Mouse (Mus musculus) heart, embryonic 14.5 days (tissue): ENCODE data around the gene Mrps2. TPM values are rescaled to one million over a fixed set of nuclear protein-coding genes. Genes with fewer than 3 reads are reported as not detected.
"Not testable (repeated sequence)": the region's sequence is repeated elsewhere in the genome, so short reads cannot be mapped to it uniquely, and the experiment has no call there.

Source experiments
- ATAC-seq: fragments of 200-750 bp; cut with Nextera tagmentation; 2 replicates; pipeline ENCODE4 v1.8.0; 2017; ENCODE audit warnings: low read depth, moderate TSS enrichment; ENCODE audit not compliant: insufficient number of reproducible peaks, insufficient read depth, low FRiP score
- H3K27ac ChIP-seq, 2 experiments: fragments of 200-500 bp in 1 of 2; fragments of 300-500 bp in 1 of 2; sonication (generic) in 1 of 2; replicated peaks in 1 of 2; 2 replicates each; pipeline ENCODE4 v1.5.1; 2012 to 2014; ENCODE audit warnings: low read depth in 2 of 2, low read length in 2 of 2, control low read depth in 1 of 2, mild to moderate bottlenecking in 1 of 2, mixed read lengths in 1 of 2; ENCODE audit not compliant: control insufficient read depth in 1 of 2, insufficient read depth in 1 of 2
- H3K27me3 ChIP-seq: fragments of 300-500 bp; sonication (generic); 2 replicates; pipeline ENCODE4 v1.6.1; 2014; ENCODE audit warnings: mild to moderate bottlenecking, low read length, control low read depth; ENCODE audit not compliant: control insufficient read depth, insufficient read depth
- H3K36me3 ChIP-seq: fragments of 300-500 bp; sonication (generic); 2 replicates; pipeline ENCODE4 v1.6.1; 2014; ENCODE audit warnings: mild to moderate bottlenecking, control low read depth, low read length, mixed read lengths; ENCODE audit not compliant: control insufficient read depth, insufficient read depth
- H3K4me1 ChIP-seq, 2 experiments: fragments of 200-500 bp in 1 of 2; fragments of 300-500 bp in 1 of 2; sonication (generic) in 1 of 2; 2 replicates each; pipeline ENCODE4 v1.6.1; 2012 to 2014; ENCODE audit warnings: low read length in 2 of 2, control low read depth in 1 of 2, mixed read lengths in 1 of 2; ENCODE audit not compliant: control insufficient read depth in 2 of 2, insufficient read depth in 2 of 2
- H3K4me2 ChIP-seq: fragments of 300-500 bp; sonication (generic); 2 replicates; pipeline ENCODE4 v1.6.1; 2014; ENCODE audit warnings: mild to moderate bottlenecking, low read length
- H3K4me3 ChIP-seq, 2 experiments: fragments of 200-500 bp in 1 of 2; fragments of 300-500 bp in 1 of 2; sonication (generic) in 1 of 2; 2 replicates each; pipeline ENCODE4 v1.5.1; 2012 to 2014; ENCODE audit warnings: low read length in 2 of 2, mild to moderate bottlenecking in 2 of 2, control low read depth in 1 of 2, low read depth in 1 of 2, moderate library complexity in 1 of 2; ENCODE audit not compliant: control insufficient read depth in 1 of 2, insufficient read depth in 1 of 2
- H3K9ac ChIP-seq: fragments of 300-500 bp; sonication (generic); 2 replicates; pipeline ENCODE4 v1.6.1; 2014; ENCODE audit warnings: mild to moderate bottlenecking, low read length
- H3K9me3 ChIP-seq: fragments of 300-500 bp; sonication (generic); 2 replicates; pipeline ENCODE4 v1.6.1; 2016; ENCODE audit warnings: low read length, control low read depth; ENCODE audit not compliant: control insufficient read depth
- WGBS: fragments of 180-500 bp; shearing (Covaris S2); extraction: QIAGEN DNeasy Blood & Tissue Kit; methylation state at CpG from one replicate; pipeline ENCODE4 v1.1.7; 2014; 5-methylcytosine and 5-hydroxymethylcytosine counted together
- polyA plus RNA-seq: library from polyadenylated mRNA; unstranded; fragments of >200 nt; fragmentation: Nextera tagmentation; extraction: Ambion mirVana; gene quantifications from 2 replicates; pipeline ENCODE4 v1.2.1, GENCODE M21; 2014

The Mrps2 gene
- polyA plus RNA-seq, 1 experiment from 2014 or later: 47.9 TPM

GRCm38 (mm10) chr2:28496671-28497070 is 28.8 kb downstream of the Mrps2 start, which contains the start of gene Gbgt1:
TSS of gene Gbgt1 (plus strand) at chr2:28496891.
- no peak within 1 kb of the TSS for H3K27ac ChIP-seq
- WGBS: 73% methylated on average over 5 of the region's 5 CpGs
- no peak for ATAC-seq
- H3K9ac ChIP-seq: no peak within 1 kb of the TSS
- no peak within 1 kb of the TSS for H3K4me2 ChIP-seq
- no peak within 1 kb of the TSS for H3K4me3 ChIP-seq
- no peaks in the 10 kb centered on the region for H3K36me3 ChIP-seq
- H3K4me1 ChIP-seq: no peaks in the 10 kb centered on the region
- H3K27me3 ChIP-seq: no peaks in the 10 kb centered on the region
- no peaks in the 10 kb centered on the region for H3K9me3 ChIP-seq

GRCm38 (mm10) chr2:28497561-28497960 is 29.7 kb downstream of the Mrps2 start:
- no peaks in the 10 kb centered on the region for H3K9me3 ChIP-seq
- H3K36me3 ChIP-seq: no peaks in the 10 kb centered on the region
- H3K9ac ChIP-seq: no peak overlapping the region
- no peak overlapping the region for H3K27ac ChIP-seq
- H3K27me3 ChIP-seq: no peaks in the 10 kb centered on the region
- 71% methylated on average over 5 of the region's 5 CpGs for WGBS
- H3K4me3 ChIP-seq: no peak overlapping the region
- no peak for ATAC-seq
- no peaks in the 10 kb centered on the region for H3K4me1 ChIP-seq
- H3K4me2 ChIP-seq: no peak overlapping the region

- 71% methylated on average over 4 of the region's 4 CpGs for WGBS
- H3K4me3 ChIP-seq: no peak overlapping the region
- H3K4me2 ChIP-seq: no peak overlapping the region
- H3K27ac ChIP-seq: no peak overlapping the region
- H3K27me3 ChIP-seq: no peaks in the 10 kb centered on the region
- no peaks in the 10 kb centered on the region for H3K4me1 ChIP-seq
- ATAC-seq: no peak
- no peaks in the 10 kb centered on the region for H3K9me3 ChIP-seq
- H3K9ac ChIP-seq: no peak overlapping the region
- H3K36me3 ChIP-seq: no peaks in the 10 kb centered on the region
Observed at GRCm38 (mm10) chr2:28498431-28498830, 30.6 kb downstream of the Mrps2 start.

- ATAC-seq: no peak
- WGBS: 77% methylated on average over 10 of the region's 10 CpGs
- Histone ChIP-seq H3K4me1 (no peaks in the 10 kb centered on the region), H3K36me3 (no peaks in the 10 kb centered on the region), H3K4me3 (no peak overlapping the region), H3K9me3 (no peaks in the 10 kb centered on the region), H3K4me2 (no peak overlapping the region), H3K27me3 (no peaks in the 10 kb centered on the region), H3K27ac (no peak overlapping the region), H3K9ac (no peak overlapping the region)
Observed at GRCm38 (mm10) chr2:28502987-28503386, 35.1 kb downstream of the Mrps2 start.

- H3K36me3 ChIP-seq: no peaks in the 10 kb centered on the region
- H3K4me2 ChIP-seq: no peak overlapping the region
- ATAC-seq: no peak
- no peaks in the 10 kb centered on the region for H3K9me3 ChIP-seq
- H3K27me3 ChIP-seq: no peaks in the 10 kb centered on the region
- H3K4me1 ChIP-seq: no peaks in the 10 kb centered on the region
- no peak overlapping the region for H3K27ac ChIP-seq
- H3K9ac ChIP-seq: no peak overlapping the region
- WGBS: 84% methylated on average over 13 of the region's 13 CpGs
- no peak overlapping the region for H3K4me3 ChIP-seq
Observed at GRCm38 (mm10) chr2:28504676-28505075, 36.8 kb downstream of the Mrps2 start.

GRCm38 (mm10) chr2:28505795-28506194 is 37.9 kb downstream of the Mrps2 start, which contains the start of gene Gm10134:
TSS of gene Gm10134 (plus strand) at chr2:28506095.
- Histone ChIP-seq H3K4me3 (no peak within 1 kb of the TSS), H3K36me3 (no peaks in the 10 kb centered on the region), H3K27ac (no peak within 1 kb of the TSS), H3K9me3 (no peaks in the 10 kb centered on the region), H3K4me2 (no peak within 1 kb of the TSS), H3K27me3 (no peaks in the 10 kb centered on the region), H3K9ac (no peak within 1 kb of the TSS), H3K4me1 (no peaks in the 10 kb centered on the region)
- ATAC-seq: no peak
- WGBS: 54% methylated on average over 3 of the region's 3 CpGs

GRCm38 (mm10) chr2:28506291-28506690 is 38.4 kb downstream of the Mrps2 start:
- no peak overlapping the region for H3K9ac ChIP-seq
- no peaks in the 10 kb centered on the region for H3K36me3 ChIP-seq
- H3K27me3 ChIP-seq: no peaks in the 10 kb centered on the region
- ATAC-seq: no peak
- no peak overlapping the region for H3K4me2 ChIP-seq
- H3K4me1 ChIP-seq: no peaks in the 10 kb centered on the region
- 78% methylated on average over 6 of the region's 6 CpGs for WGBS
- H3K9me3 ChIP-seq: no peaks in the 10 kb centered on the region
- no peak overlapping the region for H3K27ac ChIP-seq
- H3K4me3 ChIP-seq: no peak overlapping the region

- not testable (repeated sequence) for ATAC-seq, H3K36me3 ChIP-seq, H3K4me3 ChIP-seq, H3K27me3 ChIP-seq, H3K9me3 ChIP-seq, H3K27ac ChIP-seq, H3K9ac ChIP-seq, H3K4me2 ChIP-seq
- peaks cover 7 to 14% of the 10 kb centered on the region in 2 experiments for H3K4me1 ChIP-seq
- 40% methylated on average over 5 of the region's 5 CpGs for WGBS
Observed at GRCm38 (mm10) chr2:28511600-28511999, 43.7 kb downstream of the Mrps2 start.
